Mouse (Mus musculus) limb, embryonic 12.5 days (tissue): ENCODE measurements around the gene C1ra. TPM values are rescaled to one million over a fixed set of nuclear protein-coding genes. Genes with fewer than 3 reads are reported as not detected.
A peak's percentile ranks its signal among the peaks of the same experiment; 100 is the strongest.
"Not testable (repeated sequence)": the region's sequence is repeated elsewhere in the genome, so short reads cannot be mapped to it uniquely, and the experiment has no call there.

Experiments
- ATAC-seq: fragments of 200-750 bp; cut with Nextera tagmentation; 2 replicates; pipeline ENCODE4 v1.8.0; 2017; ENCODE audit warnings: low read depth, moderate TSS enrichment; ENCODE audit not compliant: insufficient number of reproducible peaks, insufficient read depth, low FRiP score, low TSS enrichment
- H3K27ac ChIP-seq: fragments of 300-500 bp; sonication (generic); 2 replicates; pipeline ENCODE4 v1.5.1; 2016; ENCODE audit warnings: mild to moderate bottlenecking, moderate library complexity
- H3K27me3 ChIP-seq: fragments of 300-500 bp; sonication (generic); 2 replicates; pipeline ENCODE4 v1.6.1; 2016; ENCODE audit warnings: mild to moderate bottlenecking, moderate library complexity
- H3K36me3 ChIP-seq: fragments of 300-500 bp; sonication (generic); 2 replicates; pipeline ENCODE4 v1.6.1; 2016; ENCODE audit warnings: mild to moderate bottlenecking, moderate library complexity
- H3K4me1 ChIP-seq: fragments of 300-500 bp; sonication (generic); replicated peaks from 2 replicates; pipeline ENCODE4 v1.6.1; 2016
- H3K4me2 ChIP-seq: fragments of 300-500 bp; sonication (generic); 2 replicates; pipeline ENCODE4 v1.6.1; 2016; ENCODE audit warnings: mild to moderate bottlenecking, moderate library complexity
- H3K4me3 ChIP-seq: fragments of 300-500 bp; sonication (generic); replicated peaks from 2 replicates; pipeline ENCODE4 v1.5.1; 2016; ENCODE audit warnings: mild to moderate bottlenecking
- H3K9ac ChIP-seq: fragments of 300-500 bp; sonication (generic); replicated peaks from 2 replicates; pipeline ENCODE4 v1.6.1; 2016; ENCODE audit warnings: mild to moderate bottlenecking, moderate library complexity
- H3K9me3 ChIP-seq: fragments of 300-500 bp; sonication (generic); 2 replicates; pipeline ENCODE4 v1.6.1; 2016; ENCODE audit warnings: mild to moderate bottlenecking, moderate library complexity
- WGBS: fragments of 180-500 bp; shearing (Covaris S2); methylation state at CpG from one replicate; pipeline ENCODE4 v1.1.7; 2016; 5-methylcytosine and 5-hydroxymethylcytosine counted together
- polyA plus RNA-seq: library from polyadenylated mRNA; unstranded; fragments of >200 nt; fragmentation: Nextera tagmentation; extraction: Ambion mirVana; gene quantifications from 2 replicates; pipeline ENCODE4 v1.2.1, GENCODE M21; 2016

The C1ra gene
- polyA plus RNA-seq, 1 experiment from 2014 or later, result 0.61 TPM

DNA sequence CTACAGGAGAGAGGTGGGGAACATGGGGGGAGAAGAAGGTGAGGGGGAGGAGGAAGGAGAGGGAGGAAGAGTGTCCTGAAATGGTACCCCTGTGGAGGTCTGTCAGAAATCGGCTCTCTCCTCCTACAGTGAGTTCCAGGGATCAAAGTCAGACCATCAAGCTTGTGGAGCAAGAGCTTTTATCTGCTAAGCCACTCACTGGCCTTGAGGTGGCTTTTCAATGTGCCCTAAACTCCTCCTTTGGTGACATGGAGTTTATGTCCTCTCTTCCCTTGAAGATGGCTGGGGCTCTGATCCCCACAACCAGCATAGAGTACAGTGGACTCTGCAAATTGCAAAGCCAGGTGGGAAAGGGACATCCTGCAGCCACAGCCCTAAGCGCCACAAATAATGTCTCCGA is 35.8 kb downstream of the C1ra start:
- not testable (repeated sequence) for H3K36me3 ChIP-seq, H3K4me2 ChIP-seq, H3K4me3 ChIP-seq, H3K4me1 ChIP-seq, H3K9ac ChIP-seq, ATAC-seq, H3K27ac ChIP-seq, H3K27me3 ChIP-seq
- 97% methylated on average over 3 of the region's 3 CpGs for WGBS
- peaks cover 17% of the 10 kb centered on the region; the same call in 1 of the 2 replicates for H3K9me3 ChIP-seq

DNA sequence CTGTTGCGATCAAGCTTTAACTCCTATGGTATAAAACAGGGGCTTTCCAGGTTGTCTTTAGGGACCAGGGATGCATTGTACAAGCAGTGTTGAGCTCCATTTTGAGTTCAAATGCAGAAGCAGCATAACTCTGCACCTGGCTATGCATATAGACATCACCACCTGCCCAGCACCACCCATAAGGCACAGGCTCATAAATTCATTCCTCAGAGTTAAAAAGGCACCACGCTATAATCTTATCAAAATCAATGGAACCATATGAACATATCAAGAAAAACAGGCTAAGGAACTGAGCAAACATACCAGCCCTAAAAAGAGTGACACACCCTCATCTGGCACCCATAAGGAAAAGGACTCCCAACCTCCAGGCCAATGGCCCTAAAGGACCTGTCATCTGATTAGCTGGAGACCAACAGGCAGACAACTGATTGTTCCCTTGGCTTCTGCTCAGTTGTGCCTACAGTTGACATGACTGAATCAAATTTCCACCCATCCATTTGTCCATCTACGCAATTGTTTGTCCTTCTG is 36.9 kb downstream of the C1ra start:
- no peaks in the 10 kb centered on the region for H3K4me1 ChIP-seq
- no peak overlapping the region for H3K27ac ChIP-seq
- H3K4me2 ChIP-seq, result no peak overlapping the region
- WGBS, result 89% methylated on average over 3 of the region's 3 CpGs
- H3K9me3 ChIP-seq, result peaks cover 18% of the 10 kb centered on the region; the same call in 1 of the 2 replicates
- ATAC-seq, result no peak
- no peak overlapping the region for H3K9ac ChIP-seq
- H3K36me3 ChIP-seq, result no peaks in the 10 kb centered on the region
- no peak overlapping the region for H3K4me3 ChIP-seq
- no peaks in the 10 kb centered on the region for H3K27me3 ChIP-seq

DNA sequence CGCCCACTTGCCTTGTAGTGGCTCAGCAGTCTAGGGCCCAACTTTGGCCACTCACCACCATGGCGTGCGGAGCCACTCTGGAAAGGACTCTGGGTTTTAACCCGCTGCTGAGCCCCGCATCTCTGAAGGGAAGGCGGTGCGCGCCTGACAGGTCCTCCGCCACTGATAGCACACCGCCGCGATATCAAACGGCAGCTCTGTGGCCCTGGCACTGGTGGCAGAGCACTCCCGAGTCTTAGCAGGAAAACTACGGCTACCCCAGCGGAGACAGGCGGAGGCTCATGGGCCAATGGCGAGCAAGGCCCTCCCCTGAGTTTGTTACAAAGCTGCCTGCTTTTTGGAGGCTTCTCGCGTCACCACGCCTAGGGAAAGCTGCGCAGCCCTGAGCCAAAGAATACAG is 40.6 kb downstream of the C1ra start:
- WGBS, result 71% methylated on average over 22 of the region's 22 CpGs
- Histone ChIP-seq H3K27me3 (no peaks in the 10 kb centered on the region), H3K9me3 (peaks cover 18% of the 10 kb centered on the region; the same call in 1 of the 2 replicates), H3K4me3 (no peak overlapping the region), H3K27ac (peak overlapping the region; percentile 69), H3K9ac (no peak overlapping the region), H3K4me1 (no peaks in the 10 kb centered on the region), H3K4me2 (no peak overlapping the region), H3K36me3 (no peaks in the 10 kb centered on the region)
- no peak for ATAC-seq

DNA sequence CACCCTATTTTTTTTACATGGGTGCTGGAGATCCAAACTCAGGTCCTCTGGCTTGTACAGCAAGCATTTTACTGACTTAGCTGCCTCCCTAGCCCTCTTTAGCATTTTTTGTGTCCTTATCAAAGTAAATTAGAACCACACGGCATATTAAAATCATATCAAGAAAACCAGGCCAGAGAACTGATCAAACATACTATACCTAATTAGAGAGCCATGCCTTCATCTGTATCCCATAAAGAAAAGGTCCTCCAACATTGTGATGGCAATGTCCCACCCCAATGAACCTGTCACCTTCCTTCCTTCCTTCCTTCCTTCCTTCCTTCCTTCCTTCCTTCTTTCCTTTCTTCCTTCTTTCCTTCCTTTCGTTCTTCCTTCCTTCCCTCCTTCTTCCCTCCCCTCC is 43.8 kb downstream of the C1ra start:
- H3K9me3 ChIP-seq, H3K27me3 ChIP-seq, ATAC-seq, H3K4me1 ChIP-seq, H3K4me3 ChIP-seq, H3K27ac ChIP-seq, H3K9ac ChIP-seq, H3K36me3 ChIP-seq, H3K4me2 ChIP-seq: not testable (repeated sequence)
- WGBS, result 80% methylated on average over 2 of the region's 2 CpGs

DNA sequence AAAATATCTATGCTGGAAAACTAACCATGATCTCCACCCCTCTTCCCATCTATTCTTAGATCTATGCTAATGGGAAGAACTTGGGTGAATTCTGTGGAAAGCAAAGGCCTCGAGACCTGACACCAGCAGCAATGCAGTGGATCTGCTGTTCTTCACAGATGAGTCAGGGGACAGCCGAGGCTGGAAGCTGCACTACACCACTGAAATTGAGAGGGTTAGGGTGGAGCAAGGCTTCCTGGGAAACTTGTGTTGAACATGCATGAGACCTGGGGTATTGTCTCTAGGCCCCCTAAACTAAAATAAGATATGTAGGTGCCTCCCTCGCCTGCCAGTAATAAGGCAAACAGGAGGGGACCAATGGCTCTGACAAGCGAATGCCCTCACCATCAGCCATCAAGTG is 49.0 kb downstream of the C1ra start:
- WGBS, result 86% methylated on average over 4 of the region's 4 CpGs

DNA sequence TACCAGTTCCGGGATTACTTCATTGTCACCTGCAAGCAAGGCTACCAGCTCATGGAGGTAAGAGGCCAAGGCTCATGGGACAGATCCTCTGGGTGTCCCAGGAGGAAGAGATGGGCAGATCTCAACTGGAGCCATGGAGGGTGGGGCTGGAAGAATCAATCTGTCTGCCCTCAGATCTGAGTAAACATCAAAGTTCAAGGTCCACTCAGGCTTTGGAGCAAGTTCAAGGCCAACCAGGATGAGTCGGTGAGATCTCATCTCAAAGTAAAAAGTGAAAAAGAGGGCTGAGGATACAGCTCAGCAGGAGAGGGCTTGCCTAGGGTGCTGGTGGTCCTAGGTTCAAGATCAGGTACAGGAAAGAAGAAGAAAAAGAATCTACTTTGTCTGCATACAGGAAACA is 49.4 kb downstream of the C1ra start:
- H3K36me3 ChIP-seq, H3K27me3 ChIP-seq, H3K9me3 ChIP-seq, H3K4me2 ChIP-seq, ATAC-seq, H3K27ac ChIP-seq, H3K4me1 ChIP-seq, H3K9ac ChIP-seq, H3K4me3 ChIP-seq: not testable (repeated sequence)
- 91% methylated on average over 2 of the region's 2 CpGs for WGBS

More for the DNA sequence above, 49.0 kb downstream of the C1ra start:
- not testable (repeated sequence) for H3K9ac ChIP-seq, H3K4me3 ChIP-seq, ATAC-seq, H3K27me3 ChIP-seq, H3K4me1 ChIP-seq, H3K27ac ChIP-seq, H3K36me3 ChIP-seq, H3K9me3 ChIP-seq, H3K4me2 ChIP-seq

DNA sequence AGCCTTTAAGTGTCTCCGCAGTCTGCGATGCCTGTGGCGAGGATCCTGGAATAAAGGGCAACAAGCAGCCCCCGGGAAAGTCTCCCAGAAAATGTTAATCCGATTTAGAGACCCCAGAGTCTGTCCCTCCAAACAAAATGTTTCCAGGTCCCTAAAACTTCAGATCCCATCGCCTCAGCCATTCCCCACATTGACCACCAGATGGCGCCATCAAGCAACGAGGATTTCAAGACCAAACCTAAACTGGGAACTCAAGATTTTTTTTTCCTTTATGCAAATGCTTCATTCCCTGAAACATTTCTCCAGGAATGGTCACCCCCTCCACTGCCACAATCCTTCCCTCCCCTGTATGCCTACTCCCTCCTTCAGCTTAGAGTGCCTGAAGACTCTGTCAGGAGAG is 57.8 kb downstream of the C1ra start, which contains the start of gene C1rb:
TSS of gene C1rb (plus strand) at position 269 of the 400 bp plus-strand sequence.
- H3K9ac ChIP-seq, result no peak within 1 kb of the TSS
- peak within 1 kb of the TSS; percentile 36 for H3K4me2 ChIP-seq
- H3K36me3 ChIP-seq, result no peaks in the 10 kb centered on the region
- H3K27ac ChIP-seq, result no peak within 1 kb of the TSS
- no peaks in the 10 kb centered on the region for H3K27me3 ChIP-seq
- WGBS, result 3% methylated on average over 8 of the region's 8 CpGs
- no peak within 1 kb of the TSS for H3K4me3 ChIP-seq
- no peaks in the 10 kb centered on the region for H3K4me1 ChIP-seq
- H3K9me3 ChIP-seq, result no peaks in the 10 kb centered on the region
- no peak for ATAC-seq

Other genes starting within 250 kb of the C1ra start
- gene Cd163, start 207.7 kb upstream of the C1ra start, polyA plus RNA-seq, result not detected in 2 replicates
- gene Pex5, start 97.3 kb upstream of the C1ra start, polyA plus RNA-seq, result 49.8 and 50.3 TPM in 2 replicates
- 10.3 and 10.9 TPM in 2 replicates for gene Clstn3, start 47.6 kb upstream of the C1ra start, polyA plus RNA-seq
- 0.54 and 0.63 TPM in 2 replicates for gene C1rl, start 19.3 kb upstream of the C1ra start, polyA plus RNA-seq
- 0.85 and 1.4 TPM in 2 replicates for gene C1s1, start 30.0 kb downstream of the C1ra start, polyA plus RNA-seq
- gene C1rb, start 57.9 kb downstream of the C1ra start, polyA plus RNA-seq, result not detected in 2 replicates
- 0.08 TPM in 1 of 2 replicates, not detected in the other for gene C1s2, start 123.7 kb downstream of the C1ra start, polyA plus RNA-seq
- 46.9 and 49.1 TPM in 2 replicates for gene Lpcat3, start 150.6 kb downstream of the C1ra start, polyA plus RNA-seq
- gene Emg1, start 199.8 kb downstream of the C1ra start, polyA plus RNA-seq, result 199 and 219 TPM in 2 replicates
- gene Phb2, start 199.9 kb downstream of the C1ra start, polyA plus RNA-seq, result 358 and 367 TPM in 2 replicates
- gene Ptpn6, start 226.3 kb downstream of the C1ra start, polyA plus RNA-seq, result 6.0 and 6.4 TPM in 2 replicates
- 479 and 511 TPM in 2 replicates for gene Grcc10, start 229.0 kb downstream of the C1ra start, polyA plus RNA-seq
- gene Gm45234, start 243.6 kb downstream of the C1ra start, polyA plus RNA-seq, result not detected in 2 replicates
- 17.1 and 17.4 TPM in 2 replicates for gene Atn1, start 244.1 kb downstream of the C1ra start, polyA plus RNA-seq